Mouse (Mus musculus): ENCODE results near the gene Fv1.

Fv1 gene

DNA sequence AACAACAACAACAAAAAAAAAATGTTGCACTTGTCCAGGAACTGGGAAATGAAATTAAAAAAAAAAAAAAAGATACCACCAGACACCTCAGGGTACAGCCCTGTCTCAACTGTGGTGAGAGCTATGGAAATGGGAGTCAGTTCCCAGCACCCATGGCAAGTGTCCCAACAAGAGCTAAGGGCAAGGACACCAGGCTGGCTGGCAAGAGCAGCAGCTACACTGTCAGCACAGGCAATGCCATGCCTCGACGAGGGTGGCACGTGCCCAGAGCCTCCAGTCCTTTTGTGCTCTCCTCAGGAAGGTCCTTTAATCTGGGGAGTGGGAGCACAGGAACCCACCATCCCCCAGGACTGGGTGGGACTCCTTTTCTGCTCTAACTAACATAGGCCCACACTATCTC, 15.4 kb downstream of the Fv1 start:
- no peak for DNase-seq (ENCODE audit: low read depth, low spot score)

DNA sequence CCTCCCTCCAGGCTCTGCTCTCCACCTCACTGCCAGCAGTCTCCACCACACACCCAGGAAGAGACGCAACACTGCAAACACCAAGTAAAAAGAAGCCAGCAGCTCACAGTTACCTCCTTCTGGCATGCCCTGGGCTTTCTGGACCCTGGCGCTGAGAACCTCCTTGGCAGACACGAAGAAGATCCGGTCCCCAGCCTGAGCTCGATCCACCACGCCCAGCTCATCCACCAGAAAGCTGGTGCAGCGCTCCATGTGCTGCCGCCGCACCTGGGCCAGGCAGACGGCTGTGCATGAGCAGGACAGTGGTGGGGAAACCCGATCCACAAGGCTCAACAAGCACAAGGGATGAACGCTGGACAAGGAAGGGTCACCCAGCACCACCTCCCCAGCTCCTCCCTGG, 17.4 kb downstream of the Fv1 start:
- no peak for DNase-seq (ENCODE audit: low read depth, low spot score)

DNA sequence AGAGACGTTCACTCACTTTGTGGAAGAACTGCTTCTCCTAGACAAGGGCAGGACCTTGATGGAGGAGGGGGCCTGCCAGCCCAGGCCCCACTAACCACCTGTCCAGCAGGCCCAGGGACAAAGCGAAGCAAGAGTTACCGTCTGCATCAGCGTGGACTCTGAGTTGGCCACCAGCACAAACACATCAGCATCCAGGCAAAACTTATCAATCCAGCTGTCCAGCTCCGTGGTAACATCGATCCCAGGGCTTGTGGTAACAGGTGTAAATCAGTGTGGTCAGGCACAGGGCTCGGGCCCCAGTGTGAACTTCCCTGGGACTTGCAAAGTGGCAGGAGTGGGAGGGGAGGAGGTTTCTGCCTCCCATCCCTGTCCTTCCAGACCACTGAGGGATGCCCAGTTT, 18.5 kb downstream of the Fv1 start:
- no peak for DNase-seq (ENCODE audit: low read depth, low spot score)

DNA sequence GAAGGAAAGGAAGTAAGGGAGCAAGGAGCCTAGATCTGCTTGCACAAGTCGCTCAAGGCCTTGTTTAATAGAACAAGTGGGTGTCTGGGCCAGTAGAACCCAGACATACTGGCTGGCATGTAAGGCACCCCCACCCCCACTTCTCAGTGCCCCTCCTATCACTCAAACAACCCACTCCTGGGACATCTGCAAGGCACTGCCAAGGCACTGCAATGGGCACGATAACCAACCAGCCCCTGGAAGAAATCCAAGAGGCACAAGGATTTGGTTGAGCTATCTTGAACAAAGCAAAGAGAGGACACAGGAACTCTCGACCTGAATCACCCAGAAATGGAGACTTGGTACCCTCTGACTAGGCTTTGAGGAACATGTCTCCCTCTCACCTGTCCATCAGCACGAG, 19.5 kb downstream of the Fv1 start:
- no peak for DNase-seq (ENCODE audit: low read depth, low spot score)

DNA sequence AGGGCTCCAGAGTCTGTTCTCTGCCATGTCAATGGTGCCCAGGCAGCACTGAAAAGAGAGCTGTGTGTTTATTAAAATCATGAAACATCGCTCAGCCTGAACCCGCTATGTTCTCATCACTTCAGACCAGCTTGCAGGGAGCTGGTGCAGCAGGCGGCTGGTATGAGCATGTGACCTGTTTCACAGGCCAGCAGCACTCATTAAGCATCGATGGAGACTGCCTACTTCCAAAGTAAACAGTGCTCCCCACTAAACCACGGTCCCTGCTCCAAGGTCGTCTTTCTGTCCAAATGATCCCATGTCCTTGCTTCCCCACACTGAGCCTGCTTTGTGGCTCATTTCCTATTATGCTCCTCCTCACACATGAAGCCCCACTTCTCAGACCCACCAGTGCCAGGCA, 21.6 kb downstream of the Fv1 start:
- no peak for DNase-seq (ENCODE audit: low read depth, low spot score)

DNA sequence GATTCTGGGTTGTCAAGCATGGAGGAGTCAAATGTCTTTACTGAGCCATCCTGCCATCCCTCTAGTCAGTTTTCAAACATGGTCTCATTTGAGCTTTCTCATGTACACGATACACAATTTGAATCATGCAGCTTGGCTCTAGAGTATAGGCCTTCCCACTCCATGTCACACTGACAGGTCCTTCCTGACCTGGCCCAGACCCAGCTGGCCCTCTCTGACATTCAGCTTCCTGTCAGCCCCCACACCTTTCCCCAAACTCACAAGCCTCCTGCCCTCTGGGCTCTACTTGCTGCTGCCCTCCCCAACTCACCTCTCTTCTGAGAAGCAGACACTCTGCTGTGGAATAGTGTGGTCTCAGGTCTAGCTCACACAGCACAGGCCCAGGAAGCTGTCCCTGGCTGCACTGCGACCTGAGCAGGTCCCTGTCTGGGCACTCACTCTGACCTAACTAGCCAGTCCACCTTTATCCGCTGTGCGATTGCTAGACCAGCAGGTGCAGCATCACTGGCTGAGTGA, 27.1 kb downstream of the Fv1 start:
- DNase-seq (ENCODE audit: low read depth, low spot score) = no peak

DNA sequence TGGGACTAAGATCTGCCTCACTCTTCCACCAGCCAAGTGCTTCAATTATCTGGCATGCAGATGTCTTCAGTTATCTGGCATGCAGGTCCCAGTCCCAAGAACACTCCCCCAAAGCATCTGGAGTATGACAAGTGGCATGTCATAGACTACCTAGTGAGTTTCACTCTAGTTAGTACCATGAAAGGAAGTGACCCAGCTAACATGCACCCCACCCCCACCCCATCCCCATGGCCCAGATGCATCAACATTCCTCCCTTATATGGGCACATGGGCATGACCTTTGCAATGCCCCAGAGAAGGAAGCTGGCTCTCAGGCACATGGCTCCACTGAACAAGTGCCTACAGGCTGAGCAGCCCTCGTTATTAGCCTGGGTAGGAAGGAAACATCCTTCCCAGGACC, 27.6 kb downstream of the Fv1 start:
- no peak for DNase-seq (ENCODE audit: low read depth, low spot score)

DNA sequence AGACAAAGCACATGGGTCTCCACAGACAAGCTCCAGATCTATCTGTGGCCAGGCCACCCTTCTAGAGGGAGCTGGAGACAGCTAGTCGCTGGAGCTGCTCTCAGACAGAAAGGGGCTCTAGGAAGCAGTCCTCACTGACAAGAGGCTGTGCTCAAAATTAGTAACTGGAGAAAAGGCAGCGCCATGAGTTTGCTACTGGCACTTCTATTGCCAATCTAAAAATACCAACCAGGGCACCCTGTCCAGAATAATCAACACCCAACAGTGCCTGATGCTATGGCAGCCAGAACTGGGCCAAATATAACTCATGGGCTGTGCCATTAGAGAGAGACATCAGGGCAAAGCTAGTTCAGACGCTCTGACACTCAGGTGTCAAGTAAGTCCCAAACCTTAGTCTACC, 28.6 kb downstream of the Fv1 start:
- no peak for DNase-seq (ENCODE audit: low read depth, low spot score)

DNA sequence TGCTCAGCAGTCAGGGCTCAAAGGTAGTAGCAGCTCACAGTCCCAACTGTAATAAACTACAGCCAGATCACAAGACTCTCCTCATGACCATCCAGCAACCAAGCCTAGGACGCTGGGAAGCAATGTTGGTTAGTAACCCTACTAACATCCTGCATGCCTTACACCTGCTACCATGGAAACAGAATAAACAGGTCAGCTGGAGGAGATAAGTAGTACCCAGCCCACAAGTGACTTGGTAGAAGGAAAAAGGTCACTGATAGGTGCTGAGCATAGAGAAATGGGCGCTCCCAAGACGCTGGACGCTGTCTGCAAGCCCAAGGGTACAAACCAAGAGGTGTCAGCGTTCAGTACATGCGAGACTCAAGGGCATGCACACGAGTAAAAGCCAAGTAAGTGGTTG, 31.7 kb downstream of the Fv1 start:
- DNase-seq (ENCODE audit: low read depth, low spot score) = no peak

DNA sequence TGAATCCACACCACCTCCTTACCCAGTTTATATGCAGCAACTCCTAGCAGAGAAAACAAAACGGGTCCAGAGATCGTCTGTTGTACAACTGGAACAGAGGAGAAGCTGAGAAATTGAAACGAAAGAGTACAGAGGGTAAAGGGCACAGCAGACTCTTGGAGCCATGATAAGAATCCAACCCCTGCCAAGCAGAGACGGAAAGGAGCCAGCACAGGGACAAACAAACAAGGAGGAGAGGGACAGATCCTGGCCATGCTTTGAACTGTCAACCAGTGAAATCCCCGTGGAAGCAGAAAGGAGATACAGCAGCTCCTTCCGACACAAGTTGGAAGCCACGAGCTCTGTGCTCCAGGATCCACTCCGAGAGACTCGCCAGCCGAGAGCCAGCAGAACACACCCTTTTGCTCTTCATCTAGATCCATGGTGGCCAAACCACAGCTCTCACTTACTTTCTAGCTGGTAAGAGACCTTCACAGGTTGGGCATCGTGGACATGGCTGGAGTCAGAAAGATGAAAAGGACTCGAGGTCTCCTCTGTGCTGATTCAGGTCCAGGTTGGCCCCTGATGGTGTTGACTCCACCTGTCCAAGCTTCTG, 34.2 kb downstream of the Fv1 start:
- DNase-seq (ENCODE audit: low read depth, low spot score) = no peak

DNA sequence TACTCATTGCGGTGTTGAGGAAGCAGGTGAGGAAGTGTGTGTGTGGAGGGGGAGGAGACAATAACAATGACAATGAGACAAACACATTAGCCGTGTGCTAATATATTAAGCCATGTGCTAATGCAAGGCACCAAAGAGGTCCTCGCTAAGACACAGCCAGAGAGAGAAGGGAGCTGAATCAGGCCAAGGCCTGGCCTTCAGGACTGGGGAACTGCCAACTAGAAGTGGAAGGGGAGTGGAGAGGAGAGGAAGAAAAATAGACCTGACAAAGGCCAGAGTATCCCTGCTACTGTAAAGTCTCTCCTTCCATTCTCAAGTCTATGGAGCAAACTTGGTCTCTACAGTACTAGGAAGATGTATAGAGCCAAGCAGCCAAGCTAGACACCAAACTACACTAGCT, 34.8 kb downstream of the Fv1 start:
- no peak for DNase-seq (ENCODE audit: low read depth, low spot score)

DNA sequence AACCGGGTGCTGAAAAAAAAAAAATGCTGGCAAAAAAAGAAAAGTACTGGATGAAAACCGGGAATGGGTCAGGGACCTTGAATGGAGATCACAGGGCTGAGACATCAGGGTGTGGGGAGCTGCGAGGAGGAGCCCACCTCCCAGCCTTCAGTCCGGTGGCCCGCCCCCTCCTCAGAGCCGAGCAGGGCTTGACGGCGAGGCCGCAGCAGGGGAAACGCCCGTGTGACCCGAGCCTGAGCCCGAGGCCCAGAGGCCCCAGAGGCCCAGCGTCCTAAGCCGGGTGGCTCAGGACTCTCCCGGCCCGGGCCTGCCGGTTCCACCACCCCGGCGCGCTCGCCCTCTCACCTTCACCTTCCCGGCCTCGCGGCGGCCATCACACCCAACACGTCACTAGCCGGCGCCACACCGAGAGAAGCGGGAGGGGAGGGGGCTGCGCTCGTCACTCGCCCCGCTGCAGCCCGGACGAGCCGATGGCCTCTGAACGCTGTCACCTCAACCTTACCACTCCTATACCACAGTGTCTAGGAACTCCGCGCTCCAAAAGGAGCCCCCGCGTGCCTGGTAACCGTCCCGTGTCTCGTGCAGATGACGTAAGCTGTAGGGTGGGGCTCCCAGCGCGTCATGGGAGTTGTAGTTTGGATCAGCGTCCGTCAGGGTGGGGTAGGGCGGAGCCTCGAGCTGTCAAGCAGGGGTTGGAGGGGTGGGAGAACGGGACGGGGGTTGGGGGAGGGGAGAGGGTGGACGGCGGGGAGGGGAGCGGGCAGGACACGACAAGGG, 35.7 kb downstream of the Fv1 start, which contains the start of gene Mfn2:
TSS of gene Mfn2 (minus strand) at position 392 of the 777 bp plus-strand sequence.
- peak; percentile 63 for DNase-seq (ENCODE audit: low read depth, low spot score)

DNA sequence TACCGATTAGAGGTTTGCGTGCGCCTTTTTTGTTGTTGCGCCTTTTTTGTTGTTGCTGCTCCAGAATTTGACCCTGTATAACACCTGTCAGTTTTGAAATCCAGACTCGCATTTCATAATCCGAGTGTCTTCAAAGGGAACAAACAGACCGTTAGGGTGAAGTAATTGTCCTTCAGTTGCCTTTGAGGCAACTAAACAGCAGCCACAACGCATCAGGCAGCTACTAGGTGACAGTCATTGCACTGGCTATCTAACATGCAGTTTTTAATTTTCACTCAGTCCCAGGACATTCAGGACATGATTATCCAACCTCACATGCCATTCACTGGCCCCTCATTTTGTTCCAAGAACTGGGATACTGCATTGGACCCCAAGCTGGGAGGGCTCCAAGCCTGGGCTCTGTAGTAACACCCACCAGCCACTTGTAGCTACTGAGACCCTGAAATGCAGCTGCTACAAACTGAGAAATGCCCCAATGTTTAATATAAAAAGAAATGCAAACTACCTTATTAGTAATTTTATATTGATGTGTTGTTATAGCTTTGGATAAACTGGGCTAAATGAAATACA, 36.4 kb downstream of the Fv1 start:
- no peak for DNase-seq (ENCODE audit: low read depth, low spot score)

DNA sequence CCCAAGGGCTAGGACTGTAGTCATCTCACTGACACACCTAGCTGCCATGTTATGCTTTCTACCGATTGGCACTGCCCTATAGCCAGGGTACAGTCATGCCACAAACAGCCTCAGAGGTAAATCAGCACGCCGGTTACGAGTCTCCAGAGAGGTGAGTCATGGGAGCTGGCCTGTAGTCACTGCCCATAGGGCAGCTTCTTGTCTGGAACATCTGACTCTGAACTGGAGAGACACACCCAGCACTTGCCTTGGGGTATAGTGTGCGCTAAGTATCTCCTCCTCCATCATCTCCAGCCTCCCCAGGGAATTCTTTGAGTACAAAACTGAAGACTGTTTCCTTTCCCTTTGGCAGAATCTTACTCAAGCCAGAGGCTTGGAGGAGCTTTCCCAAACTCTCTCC, 37.5 kb downstream of the Fv1 start:
- no peak for DNase-seq (ENCODE audit: low read depth, low spot score)

DNA sequence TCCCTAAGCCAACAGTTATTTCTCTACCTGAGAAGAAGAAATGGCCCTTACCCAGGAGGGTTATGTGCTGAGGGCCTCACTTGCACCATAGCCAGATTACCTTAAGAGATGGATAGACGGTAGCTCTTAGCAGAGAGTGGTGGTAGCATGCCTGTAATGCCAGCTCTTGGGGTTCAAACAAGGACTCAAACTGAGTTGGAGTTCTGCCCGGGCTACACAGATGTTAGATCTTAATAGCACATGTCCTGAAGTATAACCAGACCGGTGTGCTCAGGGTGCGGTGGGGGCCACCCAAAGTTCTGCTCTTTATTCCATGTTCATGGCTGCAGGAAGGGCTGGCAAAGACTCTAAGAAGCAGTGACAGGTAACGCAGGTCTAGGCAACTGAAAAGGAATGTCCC, 40.7 kb downstream of the Fv1 start:
- no peak for DNase-seq (ENCODE audit: low read depth, low spot score)

DNA sequence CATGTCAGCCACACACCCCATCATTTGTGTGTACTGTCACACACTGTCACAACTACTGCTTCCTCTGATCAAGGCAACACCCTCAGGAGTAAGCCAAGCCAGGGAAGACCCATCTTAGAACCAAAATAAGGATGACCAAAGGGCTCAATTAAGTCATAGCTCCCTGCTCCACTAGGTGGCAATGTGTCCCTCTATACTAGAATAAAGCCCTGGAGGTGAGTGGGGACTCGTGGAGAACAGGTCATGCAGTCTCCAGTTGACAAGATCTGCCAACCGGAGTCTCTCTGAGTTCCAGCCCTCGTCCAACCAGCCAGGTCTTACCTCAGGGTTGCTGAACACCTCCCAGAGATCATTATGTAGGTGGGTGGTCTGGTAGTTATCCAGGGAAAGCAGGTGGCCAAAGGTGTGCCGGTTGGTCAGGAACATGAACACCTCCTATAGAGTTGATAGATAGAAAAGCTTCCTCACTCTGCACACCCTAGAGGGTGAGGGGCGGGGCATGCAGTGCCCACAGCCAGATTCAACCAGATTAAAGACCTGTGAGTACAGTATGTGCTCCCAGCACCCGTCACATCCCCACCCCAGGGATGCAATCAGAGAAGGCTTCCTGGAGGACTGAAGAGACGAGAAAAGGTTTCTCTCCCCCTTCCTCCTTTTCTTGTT, 49.8 kb downstream of the Fv1 start:
- DNase-seq (ENCODE audit: low read depth, low spot score) = no peak
